Mouse (Mus musculus) midbrain, embryonic 14.5 days (tissue): ENCODE results near the gene Prkce. TPM values are rescaled to one million over a fixed set of nuclear protein-coding genes. Genes with fewer than 3 reads are reported as not detected.

Experiments
- ATAC-seq: fragments of 200-750 bp; cut with Nextera tagmentation; 2 replicates; pipeline ENCODE4 v1.8.0; 2017; ENCODE audit warnings: moderate number of reproducible peaks, moderate library complexity; ENCODE audit not compliant: low FRiP score, low TSS enrichment
- DNase-seq: peaks from one replicate; pipeline ENCODE4 v3.0.0-alpha.2; 2015
- H3K27ac ChIP-seq: fragments of 300-500 bp; sonication (generic); replicated peaks from 2 replicates; pipeline ENCODE4 v1.5.1; 2014; ENCODE audit warnings: mild to moderate bottlenecking, low read depth, low read length, moderate library complexity
- H3K27me3 ChIP-seq: fragments of 300-500 bp; sonication (generic); 2 replicates; pipeline ENCODE4 v1.6.1; 2014; ENCODE audit warnings: low read length, control low read depth, mixed read lengths; ENCODE audit not compliant: control insufficient read depth, insufficient read depth
- H3K36me3 ChIP-seq: fragments of 300-500 bp; sonication (generic); 2 replicates; pipeline ENCODE4 v1.6.1; 2014; ENCODE audit warnings: low read length, control low read depth; ENCODE audit not compliant: control insufficient read depth, insufficient read depth
- H3K4me1 ChIP-seq: fragments of 300-500 bp; sonication (generic); 2 replicates; pipeline ENCODE4 v1.6.1; 2014; ENCODE audit warnings: mild to moderate bottlenecking, antibody characterized with exemption, low read length, control low read depth; ENCODE audit not compliant: control insufficient read depth, insufficient read depth
- H3K4me2 ChIP-seq: fragments of 300-500 bp; sonication (generic); 2 replicates; pipeline ENCODE4 v1.6.1; 2014; ENCODE audit warnings: mild to moderate bottlenecking, low read length, moderate library complexity
- H3K4me3 ChIP-seq: fragments of 300-500 bp; sonication (generic); replicated peaks from 2 replicates; pipeline ENCODE4 v1.5.1; 2014; ENCODE audit warnings: low read depth, low read length
- H3K9ac ChIP-seq: fragments of 300-500 bp; sonication (generic); replicated peaks from 2 replicates; pipeline ENCODE4 v1.6.1; 2014; ENCODE audit warnings: mild to moderate bottlenecking, low read length, moderate library complexity
- H3K9me3 ChIP-seq: fragments of 300-500 bp; sonication (generic); 2 replicates; pipeline ENCODE4 v1.6.1; 2016; ENCODE audit warnings: low read length, control low read depth, mixed read lengths; ENCODE audit not compliant: control insufficient read depth
- WGBS: fragments of 180-500 bp; shearing (Covaris S2); extraction: QIAGEN DNeasy Blood & Tissue Kit; methylation state at CpG from one replicate; pipeline ENCODE4 v1.1.7; 2014; 5-methylcytosine and 5-hydroxymethylcytosine counted together
- polyA plus RNA-seq: library from polyadenylated mRNA; unstranded; fragments of >200 nt; fragmentation: Nextera tagmentation; extraction: Ambion mirVana; gene quantifications from 2 replicates; pipeline ENCODE4 v1.2.1, GENCODE M21; 2014

Gene Prkce
- polyA plus RNA-seq, 1 experiment from 2014 or later, result 25.4 TPM

DNA sequence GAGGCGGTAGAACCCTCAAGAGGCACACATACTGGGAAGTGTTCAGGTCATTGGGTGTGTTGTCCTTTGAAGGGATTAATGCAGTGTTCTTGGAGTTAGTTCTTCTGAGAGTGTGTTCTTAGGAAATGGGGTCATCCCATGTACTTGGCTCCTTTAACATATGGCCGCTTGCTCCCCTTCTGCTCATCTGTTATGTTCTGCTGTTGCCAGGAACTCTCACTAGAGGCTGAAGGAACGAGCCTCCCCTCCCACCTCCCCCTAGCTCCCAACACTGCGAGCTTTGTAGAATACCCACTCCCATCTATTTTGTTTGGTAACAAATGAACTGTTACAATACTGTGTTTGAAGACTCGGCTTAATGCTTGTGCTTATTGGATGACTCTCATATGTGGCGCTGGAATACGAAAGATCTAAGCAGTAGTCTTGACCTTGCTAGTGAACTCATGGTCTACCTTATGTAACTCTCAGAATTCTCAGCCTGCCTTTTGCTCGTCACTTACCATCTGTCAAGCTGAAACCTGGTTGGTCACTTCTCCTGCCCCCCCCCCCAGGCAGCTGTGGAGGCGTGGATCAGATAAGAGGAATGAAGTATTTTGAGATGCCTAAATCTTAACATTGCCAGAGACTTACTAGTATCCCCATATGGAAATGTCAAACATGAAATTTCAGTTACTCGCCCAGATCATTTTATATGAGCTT is 58.1 kb downstream of the Prkce start:
- 86% methylated on average over 10 of the region's 10 CpGs for WGBS

GRCm38 (mm10) chr17:86226198-86226597 is 58.6 kb downstream of the Prkce start:
- Histone ChIP-seq H3K9ac (no peak overlapping the region), H3K27me3 (no peaks in the 10 kb centered on the region), H3K36me3 (no peaks in the 10 kb centered on the region), H3K9me3 (no peaks in the 10 kb centered on the region), H3K27ac (no peak overlapping the region), H3K4me2 (no peak overlapping the region), H3K4me1 (no peaks in the 10 kb centered on the region), H3K4me3 (no peak overlapping the region)
- WGBS, result 78% methylated on average over 8 of the region's 8 CpGs
- DNase-seq (no peak), ATAC-seq (no peak)

More for the DNA sequence above, 58.1 kb downstream of the Prkce start:
- H3K36me3 ChIP-seq, result no peaks in the 10 kb centered on the region
- H3K27ac ChIP-seq, result no peak overlapping the region
- no peak overlapping the region for H3K9ac ChIP-seq
- no peaks in the 10 kb centered on the region for H3K4me1 ChIP-seq
- H3K4me2 ChIP-seq, result no peak overlapping the region
- DNase-seq, result no peak
- no peak for ATAC-seq
- H3K27me3 ChIP-seq, result no peaks in the 10 kb centered on the region
- no peak overlapping the region for H3K4me3 ChIP-seq
- H3K9me3 ChIP-seq, result no peaks in the 10 kb centered on the region

DNA sequence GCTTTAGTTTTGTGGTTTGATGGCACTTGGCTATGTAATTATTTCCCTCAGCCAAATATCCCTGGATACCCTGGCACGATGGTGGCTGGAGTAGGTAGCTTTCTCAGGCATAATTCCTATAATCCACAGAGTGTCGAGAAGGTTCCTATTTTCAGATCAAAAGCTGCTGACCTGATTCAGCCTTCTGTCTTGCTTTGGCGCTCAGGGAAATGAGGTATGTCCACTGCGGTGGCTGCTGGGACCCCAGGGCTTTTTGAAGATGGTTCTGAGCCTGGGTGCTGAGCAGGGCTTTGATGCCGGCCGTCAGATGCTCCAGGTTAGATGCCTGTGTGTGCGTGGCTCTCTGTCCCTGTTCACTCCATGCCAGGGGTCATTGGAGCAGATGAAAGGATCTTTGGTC is 59.0 kb downstream of the Prkce start:
- no peak overlapping the region for H3K27ac ChIP-seq
- no peaks in the 10 kb centered on the region for H3K27me3 ChIP-seq
- no peak for DNase-seq
- H3K4me3 ChIP-seq, result no peak overlapping the region
- no peak for ATAC-seq
- no peaks in the 10 kb centered on the region for H3K36me3 ChIP-seq
- no peaks in the 10 kb centered on the region for H3K9me3 ChIP-seq
- no peak overlapping the region for H3K9ac ChIP-seq
- H3K4me1 ChIP-seq, result no peaks in the 10 kb centered on the region
- H3K4me2 ChIP-seq, result no peak overlapping the region
- WGBS, result 82% methylated on average over 7 of the region's 7 CpGs

DNA sequence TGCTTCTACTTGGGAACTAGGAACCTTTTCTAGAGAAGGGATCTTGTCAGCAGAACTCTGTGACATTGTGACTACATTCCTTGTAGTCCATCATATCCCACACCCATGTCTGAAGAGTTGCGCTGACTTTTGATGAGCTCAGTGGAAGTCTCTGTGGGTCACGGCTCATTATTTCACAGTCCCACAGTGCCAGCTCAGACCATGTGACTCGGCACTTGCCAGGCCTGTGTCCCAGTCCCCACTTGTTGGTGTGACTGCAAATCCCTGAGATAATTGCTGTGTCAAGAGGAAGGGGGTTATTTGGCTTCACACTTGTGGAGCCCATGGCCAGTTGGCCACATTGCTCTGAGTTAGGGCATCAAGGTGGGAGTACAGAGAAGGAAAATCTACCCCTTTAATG is 59.8 kb downstream of the Prkce start:
- Histone ChIP-seq H3K4me2 (no peak overlapping the region), H3K27me3 (no peaks in the 10 kb centered on the region), H3K36me3 (no peaks in the 10 kb centered on the region), H3K4me1 (no peaks in the 10 kb centered on the region), H3K9ac (no peak overlapping the region), H3K4me3 (no peak overlapping the region), H3K27ac (no peak overlapping the region), H3K9me3 (no peaks in the 10 kb centered on the region)
- DNase-seq (no peak), ATAC-seq (no peak)
- 83% methylated on average over 3 of the region's 3 CpGs for WGBS

DNA sequence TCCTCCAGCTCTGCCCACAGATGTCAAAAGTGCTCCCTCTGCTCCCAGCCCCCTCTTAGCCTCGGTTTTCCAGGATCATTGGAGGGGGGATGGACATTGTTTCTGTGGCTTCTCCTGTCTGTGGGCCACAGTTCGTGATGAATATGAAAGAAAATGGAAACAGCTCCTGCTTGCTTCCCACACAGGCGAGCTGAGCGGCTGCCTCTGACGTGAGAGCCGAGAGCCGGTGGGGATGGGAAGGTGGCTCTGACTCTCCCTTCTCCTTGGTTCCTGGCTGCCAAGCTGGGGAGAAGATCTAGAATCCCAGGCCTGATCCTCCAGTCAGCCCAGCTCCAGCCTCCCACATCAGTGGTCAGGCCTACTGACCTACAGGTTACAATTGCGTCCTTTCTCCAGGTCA is 61.3 kb downstream of the Prkce start:
- H3K36me3 ChIP-seq, result no peaks in the 10 kb centered on the region
- 88% methylated on average over 8 of the region's 8 CpGs for WGBS
- H3K4me2 ChIP-seq, result no peak overlapping the region
- H3K9ac ChIP-seq, result no peak overlapping the region
- H3K9me3 ChIP-seq, result no peaks in the 10 kb centered on the region
- H3K4me3 ChIP-seq, result no peak overlapping the region
- ATAC-seq, result no peak
- no peak for DNase-seq
- H3K27me3 ChIP-seq, result no peaks in the 10 kb centered on the region
- H3K4me1 ChIP-seq, result no peaks in the 10 kb centered on the region
- no peak overlapping the region for H3K27ac ChIP-seq

GRCm38 (mm10) chr17:86230141-86230633 is 62.6 kb downstream of the Prkce start:
- no peaks in the 10 kb centered on the region for H3K9me3 ChIP-seq
- H3K4me2 ChIP-seq, result no peak overlapping the region
- DNase-seq (no peak), ATAC-seq (no peak)
- no peaks in the 10 kb centered on the region for H3K36me3 ChIP-seq
- no peak overlapping the region for H3K27ac ChIP-seq
- H3K9ac ChIP-seq, result no peak overlapping the region
- 93% methylated on average over 16 of the region's 16 CpGs for WGBS
- H3K4me3 ChIP-seq, result no peak overlapping the region
- H3K4me1 ChIP-seq, result 0 out of 2 replicates have a peak, but pooled peaks cover 5% of the 10 kb centered on the region
- H3K27me3 ChIP-seq, result no peaks in the 10 kb centered on the region

- H3K36me3 ChIP-seq, result no peaks in the 10 kb centered on the region
- no peaks in the 10 kb centered on the region for H3K27me3 ChIP-seq
- H3K27ac ChIP-seq, result peak overlapping the region; percentile 37; the same call in 1 of the 2 replicates
- DNase-seq, result peak; percentile 39
- WGBS, result 86% methylated on average over 12 of the region's 12 CpGs
- H3K9ac ChIP-seq, result no peak overlapping the region
- no peaks in the 10 kb centered on the region for H3K9me3 ChIP-seq
- ATAC-seq, result no peak
- H3K4me1 ChIP-seq, result 0 out of 2 replicates have a peak, but pooled peaks cover 5% of the 10 kb centered on the region
- no peak overlapping the region for H3K4me3 ChIP-seq
- no peak overlapping the region for H3K4me2 ChIP-seq
Observed at GRCm38 (mm10) chr17:86231741-86232179, 64.2 kb downstream of the Prkce start.

DNA sequence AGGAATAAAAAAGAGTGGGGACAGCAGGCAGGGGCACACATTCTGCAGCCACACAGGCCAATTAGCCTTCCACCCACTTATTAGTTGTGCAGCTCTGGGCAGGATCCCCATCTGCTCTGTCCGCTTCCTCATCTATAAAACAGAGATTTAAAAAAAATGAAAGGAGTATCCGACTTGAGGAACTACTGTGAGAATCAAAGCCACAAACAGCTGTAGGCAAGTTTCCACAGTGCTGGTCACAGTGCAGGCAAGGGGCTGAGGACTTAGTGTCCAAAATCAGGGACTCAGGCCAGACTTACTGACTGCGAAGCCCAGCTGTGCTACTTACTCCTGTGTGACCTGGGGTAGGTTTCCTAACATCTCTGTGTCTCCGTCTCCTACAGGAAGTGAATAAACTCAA is 64.7 kb downstream of the Prkce start:
- Histone ChIP-seq H3K9ac (no peak overlapping the region), H3K36me3 (no peaks in the 10 kb centered on the region), H3K27ac (0 out of 2 replicates have a peak overlapping the region, but pooled peaks have one; percentile 37), H3K4me2 (no peak overlapping the region), H3K4me1 (0 out of 2 replicates have a peak, but pooled peaks cover 5% of the 10 kb centered on the region), H3K27me3 (no peaks in the 10 kb centered on the region), H3K4me3 (no peak overlapping the region), H3K9me3 (no peaks in the 10 kb centered on the region)
- WGBS, result 88% methylated on average over 4 of the region's 4 CpGs
- DNase-seq (no peak), ATAC-seq (no peak)

- Histone ChIP-seq H3K4me1 (0 out of 2 replicates have a peak, but pooled peaks cover 5% of the 10 kb centered on the region), H3K9ac (no peak overlapping the region), H3K36me3 (no peaks in the 10 kb centered on the region), H3K4me3 (no peak overlapping the region), H3K27me3 (no peaks in the 10 kb centered on the region), H3K9me3 (no peaks in the 10 kb centered on the region), H3K27ac (no peak overlapping the region), H3K4me2 (no peak overlapping the region)
- 41% methylated on average over 9 of the region's 9 CpGs for WGBS
- ATAC-seq (peak; percentile 46), DNase-seq (peak; percentile 66)
Observed at GRCm38 (mm10) chr17:86234587-86235150, 67.1 kb downstream of the Prkce start.
